Mouse (Mus musculus): Measurements from ENCODE around the gene Vmn1r56. TPM values are rescaled to one million over a fixed set of nuclear protein-coding genes. Genes with fewer than 3 reads are reported as not detected.
"Not testable (repeated sequence)": the region's sequence is repeated elsewhere in the genome, so short reads cannot be mapped to it uniquely, and the experiment has no call there.

Gene Vmn1r56
- not detected in 2 replicates for polyA plus RNA-seq (2014; fragmentation: Nextera tagmentation; extraction: Ambion mirVana)

DNA sequence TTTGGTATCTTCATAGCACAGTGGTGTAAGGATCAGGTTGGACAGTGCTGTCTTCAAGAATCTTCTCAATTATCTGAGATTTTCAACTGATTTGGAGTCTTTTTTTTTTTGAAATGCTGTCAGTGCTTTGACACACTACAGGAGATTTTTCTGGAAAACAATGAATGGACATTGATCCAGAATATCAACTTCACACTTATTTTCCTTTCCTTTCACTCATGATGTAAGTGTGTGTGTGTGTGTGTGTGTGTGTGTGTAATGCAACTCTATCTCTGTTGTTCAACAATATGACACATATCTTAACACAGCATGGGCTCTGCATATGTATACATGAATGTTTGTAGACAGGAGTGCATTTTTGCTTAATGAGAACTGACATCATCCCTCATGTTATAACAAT, at the start of gene Vmn1r56:
Gene Vmn1r56 (minus strand): TSS at position 101 of the 400 bp plus-strand sequence.
- ATAC-seq (ENCODE audit: insufficient read depth, low FRiP score, low TSS enrichment); H3K36me3 ChIP-seq (ENCODE audit: control insufficient read depth, insufficient read depth, low read length); H3K9me3 ChIP-seq (ENCODE audit: control insufficient read depth, low read length); H3K4me1 ChIP-seq (ENCODE audit: control insufficient read depth, insufficient read depth, low read length); DNase-seq (ENCODE audit: low spot score); H3K4me3 ChIP-seq (ENCODE audit: low read depth, low read length); H3K4me2 ChIP-seq (ENCODE audit: low read depth); H3K9ac ChIP-seq (ENCODE audit: low read length); H3K27me3 ChIP-seq (ENCODE audit: control insufficient read depth, insufficient read depth, low read length); H3K27ac ChIP-seq (ENCODE audit: low read depth, low read length): not testable (repeated sequence)

DNA sequence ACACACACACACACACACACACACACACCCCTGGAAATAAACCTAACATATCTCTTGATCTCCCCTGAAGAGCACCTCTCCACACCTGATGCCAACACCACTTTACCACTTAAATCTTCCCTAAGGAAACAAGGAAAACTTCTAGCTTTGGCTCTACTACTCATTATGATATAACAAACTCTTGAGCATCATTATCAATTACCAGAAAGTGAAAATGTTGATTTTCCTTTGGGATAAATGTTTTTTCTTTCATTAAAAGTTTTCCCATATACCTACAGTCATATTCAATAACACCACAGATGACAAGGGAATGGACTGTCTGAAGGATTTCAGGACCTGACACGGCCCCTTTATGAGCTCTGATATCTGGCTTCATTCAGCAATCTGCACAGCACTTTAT, 21.6 kb upstream of the Vmn1r56 start, which contains the start of gene Vmn1r57:
Gene Vmn1r57 (plus strand): TSS at position 301 of the 400 bp plus-strand sequence.
- ATAC-seq (ENCODE audit: insufficient read depth, low FRiP score, low TSS enrichment); H3K4me1 ChIP-seq (ENCODE audit: control insufficient read depth, insufficient read depth, low read length); H3K27me3 ChIP-seq (ENCODE audit: control insufficient read depth, insufficient read depth, low read length); H3K9me3 ChIP-seq (ENCODE audit: control insufficient read depth, low read length); H3K4me2 ChIP-seq (ENCODE audit: low read depth); H3K27ac ChIP-seq (ENCODE audit: low read depth, low read length); H3K9ac ChIP-seq (ENCODE audit: low read length); H3K4me3 ChIP-seq (ENCODE audit: low read depth, low read length); DNase-seq (ENCODE audit: low spot score); H3K36me3 ChIP-seq (ENCODE audit: control insufficient read depth, insufficient read depth, low read length): not testable (repeated sequence)
- WGBS, result 75% methylated on average over 1 of the region's 1 CpGs

DNA sequence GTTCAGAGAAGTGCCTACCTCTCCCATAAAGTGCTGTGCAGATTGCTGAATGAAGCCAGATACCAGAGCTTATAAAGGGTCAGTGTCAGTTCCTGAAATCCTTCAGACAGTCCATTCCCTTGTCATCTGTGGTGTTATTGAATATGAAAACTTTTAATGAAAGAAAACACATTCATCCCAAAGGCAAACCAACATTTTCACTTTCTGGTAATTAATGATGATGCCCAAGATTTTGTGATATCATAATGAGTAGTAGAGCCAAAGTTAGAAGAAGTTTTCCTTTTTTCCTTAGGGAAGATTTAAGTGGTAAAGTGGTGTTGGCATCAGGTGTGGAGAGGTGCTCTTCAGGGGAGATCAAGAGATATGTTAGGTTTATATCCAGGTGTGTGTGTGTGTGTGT, 47.0 kb downstream of the Vmn1r56 start, which contains the start of gene Vmn1r55:
Gene Vmn1r55 (minus strand): TSS at position 101 of the 400 bp plus-strand sequence.
- DNase-seq (ENCODE audit: low spot score); ATAC-seq (ENCODE audit: insufficient read depth, low FRiP score, low TSS enrichment); H3K27ac ChIP-seq (ENCODE audit: low read depth, low read length); H3K9me3 ChIP-seq (ENCODE audit: control insufficient read depth, low read length); H3K9ac ChIP-seq (ENCODE audit: low read length); H3K4me2 ChIP-seq (ENCODE audit: low read depth); H3K36me3 ChIP-seq (ENCODE audit: control insufficient read depth, insufficient read depth, low read length); H3K4me1 ChIP-seq (ENCODE audit: control insufficient read depth, insufficient read depth, low read length); H3K4me3 ChIP-seq (ENCODE audit: low read depth, low read length); H3K27me3 ChIP-seq (ENCODE audit: control insufficient read depth, insufficient read depth, low read length): not testable (repeated sequence)

Other genes with a start within 250 kb of the Vmn1r56 start
- not detected in 2 replicates for gene Sbk2, start 232.3 kb downstream of the Vmn1r56 start, polyA plus RNA-seq (2014; fragmentation: Nextera tagmentation; extraction: Ambion mirVana)
- 0.09 TPM in 1 of 2 replicates, not detected in the other for gene Sbk3, start 225.6 kb downstream of the Vmn1r56 start, polyA plus RNA-seq (2014; fragmentation: Nextera tagmentation; extraction: Ambion mirVana)
- gene Zfp579, start 200.6 kb downstream of the Vmn1r56 start, polyA plus RNA-seq (2014; fragmentation: Nextera tagmentation; extraction: Ambion mirVana), result 41.6 and 47.8 TPM in 2 replicates
- gene Zfp524, start 182.3 kb downstream of the Vmn1r56 start, polyA plus RNA-seq (2014; fragmentation: Nextera tagmentation; extraction: Ambion mirVana), result 7.8 and 10.1 TPM in 2 replicates
- gene Fiz1, start 182.1 kb downstream of the Vmn1r56 start, polyA plus RNA-seq (2014; fragmentation: Nextera tagmentation; extraction: Ambion mirVana), result 50.2 and 50.6 TPM in 2 replicates
- gene Gm44973, start 181.3 kb downstream of the Vmn1r56 start, polyA plus RNA-seq (2014; fragmentation: Nextera tagmentation; extraction: Ambion mirVana), result 0.36 and 1.1 TPM in 2 replicates
- 5.5 and 5.6 TPM in 2 replicates for gene Zfp865, start 176.4 kb downstream of the Vmn1r56 start, polyA plus RNA-seq (2014; fragmentation: Nextera tagmentation; extraction: Ambion mirVana)
- gene Ccdc106, start 176.2 kb downstream of the Vmn1r56 start, polyA plus RNA-seq (2014; fragmentation: Nextera tagmentation; extraction: Ambion mirVana), result 6.4 and 8.3 TPM in 2 replicates
- gene 4632433K11Rik, start 162.6 kb downstream of the Vmn1r56 start, polyA plus RNA-seq (2014; fragmentation: Nextera tagmentation; extraction: Ambion mirVana), result 0.50 TPM in 1 of 2 replicates, not detected in the other
- gene Zfp784, start 158.3 kb downstream of the Vmn1r56 start, polyA plus RNA-seq (2014; fragmentation: Nextera tagmentation; extraction: Ambion mirVana), result 2.7 and 3.2 TPM in 2 replicates
- gene Zfp580, start 145.2 kb downstream of the Vmn1r56 start, polyA plus RNA-seq (2014; fragmentation: Nextera tagmentation; extraction: Ambion mirVana), result 42.3 and 48.9 TPM in 2 replicates
- gene U2af2, start 134.6 kb downstream of the Vmn1r56 start, polyA plus RNA-seq (2014; fragmentation: Nextera tagmentation; extraction: Ambion mirVana), result 167 and 186 TPM in 2 replicates
- gene Epn1, start 116.5 kb downstream of the Vmn1r56 start, polyA plus RNA-seq (2014; fragmentation: Nextera tagmentation; extraction: Ambion mirVana), result 64.8 and 67.4 TPM in 2 replicates
- gene Rfpl4, start 79.8 kb downstream of the Vmn1r56 start, polyA plus RNA-seq (2014; fragmentation: Nextera tagmentation; extraction: Ambion mirVana), result not detected in 2 replicates
- gene Rasl2-9, start 70.8 kb downstream of the Vmn1r56 start, polyA plus RNA-seq (2014; fragmentation: Nextera tagmentation; extraction: Ambion mirVana), result not detected in 2 replicates
- not detected in 2 replicates for gene Vmn1r55, start 47.1 kb downstream of the Vmn1r56 start, polyA plus RNA-seq (2014; fragmentation: Nextera tagmentation; extraction: Ambion mirVana)
- not detected in 2 replicates for gene Vmn1r57, start 21.7 kb upstream of the Vmn1r56 start, polyA plus RNA-seq (2014; fragmentation: Nextera tagmentation; extraction: Ambion mirVana)
- gene Gm5065, start 153.8 kb upstream of the Vmn1r56 start, polyA plus RNA-seq (2014; fragmentation: Nextera tagmentation; extraction: Ambion mirVana), result not detected in 2 replicates
- gene Nlrp2, start 154.3 kb upstream of the Vmn1r56 start, polyA plus RNA-seq (2014; fragmentation: Nextera tagmentation; extraction: Ambion mirVana), result not detected in 2 replicates
- not detected in 2 replicates for gene Vmn1r58, start 216.6 kb upstream of the Vmn1r56 start, polyA plus RNA-seq (2014; fragmentation: Nextera tagmentation; extraction: Ambion mirVana)